Mouse (Mus musculus): ENCODE measurements around the gene Gm13289.
"Not testable (repeated sequence)": the region's sequence is repeated elsewhere in the genome, so short reads cannot be mapped to it uniquely, and the experiment has no call there.

Gm13289 gene

GRCm38 (mm10) chr4:88776622-88777021, at the start of gene Gm13289:
TSS of gene Gm13289 (plus strand) at chr4:88776922.
- DNase-seq (ENCODE audit: low spot score): not testable (repeated sequence)

- no peak for DNase-seq (ENCODE audit: low spot score)
Observed at GRCm38 (mm10) chr4:88727324-88727723, 49.4 kb upstream of the Gm13289 start.

GRCm38 (mm10) chr4:88738480-88738879, 38.2 kb upstream of the Gm13289 start:
- peak; percentile 59 for DNase-seq (ENCODE audit: low spot score)

- DNase-seq (ENCODE audit: low spot score): no peak
Observed at GRCm38 (mm10) chr4:88739036-88739435, 37.7 kb upstream of the Gm13289 start.

- DNase-seq (ENCODE audit: low spot score): no peak
Observed at GRCm38 (mm10) chr4:88741426-88741825, 35.3 kb upstream of the Gm13289 start.

- DNase-seq (ENCODE audit: low spot score): no peak
Observed at GRCm38 (mm10) chr4:88742771-88743371, 33.9 kb upstream of the Gm13289 start.

- DNase-seq (ENCODE audit: low spot score): no peak
Observed at GRCm38 (mm10) chr4:88744207-88744606, 32.5 kb upstream of the Gm13289 start.

- no peak for DNase-seq (ENCODE audit: low spot score)
Observed at GRCm38 (mm10) chr4:88749926-88750325, 26.8 kb upstream of the Gm13289 start.

- not testable (repeated sequence) for DNase-seq (ENCODE audit: low spot score)
Observed at GRCm38 (mm10) chr4:88754818-88755340, 21.8 kb upstream of the Gm13289 start, which contains the start of gene Gm13271. TSS of gene Gm13271 (plus strand) at chr4:88754868.

- not testable (repeated sequence) for DNase-seq (ENCODE audit: low spot score)
Observed at GRCm38 (mm10) chr4:88756581-88757513, 19.9 kb upstream of the Gm13289 start.

- DNase-seq (ENCODE audit: low spot score): not testable (repeated sequence)
Observed at GRCm38 (mm10) chr4:88757628-88758031, 19.1 kb upstream of the Gm13289 start.

- DNase-seq (ENCODE audit: low spot score): not testable (repeated sequence)
Observed at GRCm38 (mm10) chr4:88758751-88759150, 18.0 kb upstream of the Gm13289 start.

GRCm38 (mm10) chr4:88759610-88760268, 17.0 kb upstream of the Gm13289 start, which contains the start of gene Gm13283:
TSS of gene Gm13283 (plus strand) at chr4:88760119.
- not testable (repeated sequence) for DNase-seq (ENCODE audit: low spot score)

GRCm38 (mm10) chr4:88760431-88760830, 16.3 kb upstream of the Gm13289 start:
- DNase-seq (ENCODE audit: low spot score): not testable (repeated sequence)

- not testable (repeated sequence) for DNase-seq (ENCODE audit: low spot score)
Observed at GRCm38 (mm10) chr4:88761776-88762175, 14.9 kb upstream of the Gm13289 start.

GRCm38 (mm10) chr4:88762341-88762740, 14.4 kb upstream of the Gm13289 start:
- DNase-seq (ENCODE audit: low spot score): not testable (repeated sequence)

- DNase-seq (ENCODE audit: low spot score): not testable (repeated sequence)
Observed at GRCm38 (mm10) chr4:88763384-88764018, 13.2 kb upstream of the Gm13289 start.

- not testable (repeated sequence) for DNase-seq (ENCODE audit: low spot score)
Observed at GRCm38 (mm10) chr4:88773534-88773933, 3.2 kb upstream of the Gm13289 start, which contains the start of gene Gm13290. TSS of gene Gm13290 (plus strand) at chr4:88773834.

GRCm38 (mm10) chr4:88779550-88779949, 2.8 kb downstream of the Gm13289 start, which contains the start of gene Gm13272:
TSS of gene Gm13272 (plus strand) at chr4:88779850.
- DNase-seq (ENCODE audit: low spot score): not testable (repeated sequence)

- DNase-seq (ENCODE audit: low spot score): not testable (repeated sequence)
Observed at GRCm38 (mm10) chr4:88780320-88780719, 3.6 kb downstream of the Gm13289 start.

GRCm38 (mm10) chr4:88781831-88782230, 5.1 kb downstream of the Gm13289 start, which contains the start of gene Ifnz:
TSS of gene Ifnz (plus strand) at chr4:88782131.
- not testable (repeated sequence) for DNase-seq (ENCODE audit: low spot score)

Measured in c-Kit-positive CD71-positive TER-119-positive erythroid progenitor cells, embryonic 14.5 days (primary cell).